Mouse (Mus musculus): ENCODE results near the gene Dnajc3.

- TF ChIP-seq CTCF (conservative IDR thresholded peaks at IDR 0.05; ENCODE audit: insufficient read depth, insufficient read length, low read depth, low read length) (no peak), POLR2A (IDR thresholded peaks at IDR 0.05; ENCODE audit: low read depth, low read length) (no peak)
Measured at GRCm38 (mm10) chr14:118934686-118935085, 3.1 kb upstream of the Dnajc3 start.

All from kidney, adult 2 months (tissue).